Mouse (Mus musculus): ENCODE measurements around the gene Cyp2d34. TPM values are rescaled to one million over a fixed set of nuclear protein-coding genes. Genes with fewer than 3 reads are reported as not detected.

Cyp2d34 gene
- not detected in 2 replicates for polyA plus RNA-seq (2014; fragmentation: Nextera tagmentation; extraction: Ambion mirVana)

GRCm38 (mm10) chr15:82620531-82621202 is at the start of gene Cyp2d34:
Gene Cyp2d34 (minus strand): TSS chr15:82620946.
- 80% methylated on average over 7 of the region's 7 CpGs for WGBS (ENCODE audit: insufficient replicate concordance)
- no peak within 1 kb of the TSS for H3K9ac ChIP-seq (ENCODE audit: low read depth, low read length)
- H3K9me3 ChIP-seq (replicated peaks; ENCODE audit: control insufficient read depth, low read length): 0 out of 2 replicates have a peak, but pooled peaks cover 2% of the 10 kb centered on the region
- H3K36me3 ChIP-seq (ENCODE audit: control insufficient read depth, insufficient read depth, low read length): no peaks in the 10 kb centered on the region
- no peaks in the 10 kb centered on the region for H3K4me1 ChIP-seq (ENCODE audit: control insufficient read depth, insufficient read depth, low read length)
- H3K27me3 ChIP-seq (ENCODE audit: control insufficient read depth, insufficient read depth, low read length): no peaks in the 10 kb centered on the region
- H3K4me3 ChIP-seq (ENCODE audit: low read depth, low read length): no peak within 1 kb of the TSS
- H3K4me2 ChIP-seq: no peak within 1 kb of the TSS
- no peak for ATAC-seq (replicated peaks; ENCODE audit: insufficient number of reproducible peaks, low FRiP score, low TSS enrichment)
- H3K27ac ChIP-seq (ENCODE audit: low read depth, low read length): no peak within 1 kb of the TSS

DNA sequence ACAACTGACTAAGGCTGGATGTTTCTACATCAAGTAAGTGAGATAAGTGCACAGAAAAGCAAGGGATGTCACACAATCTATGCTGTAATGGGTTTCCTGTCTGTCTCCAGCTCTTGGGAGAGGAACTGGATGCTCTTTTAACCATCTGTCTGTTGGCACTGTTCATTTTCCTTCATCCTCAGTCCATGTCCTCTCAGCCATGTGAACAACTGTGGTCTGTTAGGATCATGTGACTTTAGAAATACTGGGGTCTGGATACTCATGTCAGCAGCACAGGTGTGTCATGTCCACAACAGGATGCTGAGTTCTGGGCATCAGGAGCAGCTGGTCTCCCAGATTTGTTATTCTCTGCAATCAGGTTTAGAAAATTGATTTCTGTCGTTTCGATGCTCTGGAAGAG is 35.6 kb upstream of the Cyp2d34 start:
- Histone ChIP-seq H3K27ac (ENCODE audit: low read depth, low read length) (no peak overlapping the region), H3K9ac (ENCODE audit: low read depth, low read length) (no peak overlapping the region), H3K27me3 (ENCODE audit: control insufficient read depth, insufficient read depth, low read length) (no peaks in the 10 kb centered on the region), H3K9me3 (replicated peaks; ENCODE audit: control insufficient read depth, low read length) (no peaks in the 10 kb centered on the region), H3K4me3 (ENCODE audit: low read depth, low read length) (no peak overlapping the region), H3K4me2 (no peak overlapping the region), H3K36me3 (ENCODE audit: control insufficient read depth, insufficient read depth, low read length) (no peaks in the 10 kb centered on the region), H3K4me1 (ENCODE audit: control insufficient read depth, insufficient read depth, low read length) (no peaks in the 10 kb centered on the region)
- no peak for ATAC-seq (replicated peaks; ENCODE audit: insufficient number of reproducible peaks, low FRiP score, low TSS enrichment)
- 77% methylated on average over 2 of the region's 2 CpGs for WGBS (ENCODE audit: insufficient replicate concordance)

DNA sequence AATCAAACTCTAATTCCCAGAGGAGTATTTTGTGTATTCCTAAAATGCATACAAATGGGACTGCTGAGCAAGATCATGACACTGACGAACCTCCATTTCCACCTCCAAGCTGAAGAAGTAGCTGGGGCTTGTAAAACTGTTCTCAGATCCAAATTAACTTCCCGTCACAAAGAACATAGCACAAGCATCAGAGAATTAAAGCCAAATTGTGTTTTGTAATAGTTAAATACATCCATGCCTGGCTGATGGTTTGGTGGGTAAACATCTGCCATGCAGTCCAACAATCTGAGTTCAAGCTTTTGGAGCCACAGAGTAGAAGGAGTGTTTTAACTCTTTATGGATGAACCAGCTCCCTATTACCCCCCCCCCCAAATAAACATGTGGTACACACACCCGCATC is 23.6 kb upstream of the Cyp2d34 start:
- no peaks in the 10 kb centered on the region for H3K36me3 ChIP-seq (ENCODE audit: control insufficient read depth, insufficient read depth, low read length)
- no peaks in the 10 kb centered on the region for H3K9me3 ChIP-seq (replicated peaks; ENCODE audit: control insufficient read depth, low read length)
- 78% methylated on average over 3 of the region's 3 CpGs for WGBS (ENCODE audit: insufficient replicate concordance)
- no peak overlapping the region for H3K9ac ChIP-seq (ENCODE audit: low read depth, low read length)
- ATAC-seq (replicated peaks; ENCODE audit: insufficient number of reproducible peaks, low FRiP score, low TSS enrichment): no peak
- no peaks in the 10 kb centered on the region for H3K27me3 ChIP-seq (ENCODE audit: control insufficient read depth, insufficient read depth, low read length)
- H3K4me3 ChIP-seq (ENCODE audit: low read depth, low read length): no peak overlapping the region
- no peak overlapping the region for H3K4me2 ChIP-seq
- H3K27ac ChIP-seq (ENCODE audit: low read depth, low read length): no peak overlapping the region
- no peaks in the 10 kb centered on the region for H3K4me1 ChIP-seq (ENCODE audit: control insufficient read depth, insufficient read depth, low read length)

GRCm38 (mm10) chr15:82643771-82644170 is 23.0 kb upstream of the Cyp2d34 start:
- Histone ChIP-seq H3K4me2 (no peak overlapping the region), H3K27me3 (ENCODE audit: control insufficient read depth, insufficient read depth, low read length) (no peaks in the 10 kb centered on the region), H3K4me1 (ENCODE audit: control insufficient read depth, insufficient read depth, low read length) (no peaks in the 10 kb centered on the region), H3K9ac (ENCODE audit: low read depth, low read length) (no peak overlapping the region), H3K4me3 (ENCODE audit: low read depth, low read length) (no peak overlapping the region), H3K27ac (ENCODE audit: low read depth, low read length) (no peak overlapping the region), H3K9me3 (replicated peaks; ENCODE audit: control insufficient read depth, low read length) (no peaks in the 10 kb centered on the region), H3K36me3 (ENCODE audit: control insufficient read depth, insufficient read depth, low read length) (no peaks in the 10 kb centered on the region)
- no peak for ATAC-seq (replicated peaks; ENCODE audit: insufficient number of reproducible peaks, low FRiP score, low TSS enrichment)
- 82% methylated on average over 5 of the region's 5 CpGs for WGBS (ENCODE audit: insufficient replicate concordance)

- no peaks in the 10 kb centered on the region for H3K9me3 ChIP-seq (replicated peaks; ENCODE audit: control insufficient read depth, low read length)
- H3K27ac ChIP-seq (ENCODE audit: low read depth, low read length): no peak overlapping the region
- 70% methylated on average over 3 of the region's 3 CpGs for WGBS (ENCODE audit: insufficient replicate concordance)
Observed at GRCm38 (mm10) chr15:82642771-82643170, 22.0 kb upstream of the Cyp2d34 start.

GRCm38 (mm10) chr15:82641921-82642320 is 21.2 kb upstream of the Cyp2d34 start:
- 73% methylated on average over 2 of the region's 2 CpGs for WGBS (ENCODE audit: insufficient replicate concordance)
- H3K4me3 ChIP-seq (ENCODE audit: low read depth, low read length): no peak overlapping the region
- no peak overlapping the region for H3K9ac ChIP-seq (ENCODE audit: low read depth, low read length)
- no peak overlapping the region for H3K4me2 ChIP-seq
- H3K27me3 ChIP-seq (ENCODE audit: control insufficient read depth, insufficient read depth, low read length): no peaks in the 10 kb centered on the region
- H3K4me1 ChIP-seq (ENCODE audit: control insufficient read depth, insufficient read depth, low read length): no peaks in the 10 kb centered on the region
- no peaks in the 10 kb centered on the region for H3K9me3 ChIP-seq (replicated peaks; ENCODE audit: control insufficient read depth, low read length)
- H3K36me3 ChIP-seq (ENCODE audit: control insufficient read depth, insufficient read depth, low read length): no peaks in the 10 kb centered on the region
- ATAC-seq (replicated peaks; ENCODE audit: insufficient number of reproducible peaks, low FRiP score, low TSS enrichment): no peak
- no peak overlapping the region for H3K27ac ChIP-seq (ENCODE audit: low read depth, low read length)

More at GRCm38 (mm10) chr15:82642771-82643170, 22.0 kb upstream of the Cyp2d34 start:
- H3K4me2 ChIP-seq: no peak overlapping the region
- no peaks in the 10 kb centered on the region for H3K27me3 ChIP-seq (ENCODE audit: control insufficient read depth, insufficient read depth, low read length)
- no peaks in the 10 kb centered on the region for H3K36me3 ChIP-seq (ENCODE audit: control insufficient read depth, insufficient read depth, low read length)
- no peaks in the 10 kb centered on the region for H3K4me1 ChIP-seq (ENCODE audit: control insufficient read depth, insufficient read depth, low read length)
- H3K4me3 ChIP-seq (ENCODE audit: low read depth, low read length): no peak overlapping the region
- no peak overlapping the region for H3K9ac ChIP-seq (ENCODE audit: low read depth, low read length)
- ATAC-seq (replicated peaks; ENCODE audit: insufficient number of reproducible peaks, low FRiP score, low TSS enrichment): no peak

GRCm38 (mm10) chr15:82641390-82641789 is 20.6 kb upstream of the Cyp2d34 start:
- no peaks in the 10 kb centered on the region for H3K4me1 ChIP-seq (ENCODE audit: control insufficient read depth, insufficient read depth, low read length)
- H3K9ac ChIP-seq (ENCODE audit: low read depth, low read length): no peak overlapping the region
- no peak overlapping the region for H3K4me3 ChIP-seq (ENCODE audit: low read depth, low read length)
- H3K9me3 ChIP-seq (replicated peaks; ENCODE audit: control insufficient read depth, low read length): no peaks in the 10 kb centered on the region
- no peak overlapping the region for H3K27ac ChIP-seq (ENCODE audit: low read depth, low read length)
- no peaks in the 10 kb centered on the region for H3K27me3 ChIP-seq (ENCODE audit: control insufficient read depth, insufficient read depth, low read length)
- ATAC-seq (replicated peaks; ENCODE audit: insufficient number of reproducible peaks, low FRiP score, low TSS enrichment): no peak
- 69% methylated on average over 5 of the region's 5 CpGs for WGBS (ENCODE audit: insufficient replicate concordance)
- H3K36me3 ChIP-seq (ENCODE audit: control insufficient read depth, insufficient read depth, low read length): no peaks in the 10 kb centered on the region
- H3K4me2 ChIP-seq: no peak overlapping the region

DNA sequence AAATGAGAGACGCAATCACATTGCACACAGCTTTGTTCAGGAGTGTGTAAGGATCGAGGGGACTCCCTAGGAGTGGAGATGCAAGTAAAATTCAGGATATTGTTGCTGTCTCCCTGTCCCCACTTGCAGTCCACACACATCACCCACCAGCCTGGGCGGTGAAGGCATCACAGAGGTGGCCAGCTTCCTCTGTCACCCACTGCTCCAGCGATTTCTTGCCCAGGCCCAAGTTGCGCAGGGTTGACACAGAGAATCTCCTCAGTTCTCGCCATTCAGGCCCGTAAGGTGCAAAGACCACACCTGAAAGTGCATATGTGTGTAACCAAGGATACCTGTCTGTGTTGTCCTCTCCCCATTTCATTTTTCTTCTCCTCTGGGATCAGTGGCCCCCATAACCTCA is 19.5 kb upstream of the Cyp2d34 start:
- WGBS (ENCODE audit: insufficient replicate concordance): 82% methylated on average over 7 of the region's 7 CpGs
- no peaks in the 10 kb centered on the region for H3K9me3 ChIP-seq (replicated peaks; ENCODE audit: control insufficient read depth, low read length)

More for the DNA sequence above, 19.5 kb upstream of the Cyp2d34 start:
- Histone ChIP-seq H3K36me3 (ENCODE audit: control insufficient read depth, insufficient read depth, low read length) (no peaks in the 10 kb centered on the region), H3K4me2 (no peak overlapping the region), H3K9ac (ENCODE audit: low read depth, low read length) (no peak overlapping the region), H3K27me3 (ENCODE audit: control insufficient read depth, insufficient read depth, low read length) (no peaks in the 10 kb centered on the region), H3K27ac (ENCODE audit: low read depth, low read length) (no peak overlapping the region), H3K4me3 (ENCODE audit: low read depth, low read length) (no peak overlapping the region), H3K4me1 (ENCODE audit: control insufficient read depth, insufficient read depth, low read length) (no peaks in the 10 kb centered on the region)
- no peak for ATAC-seq (replicated peaks; ENCODE audit: insufficient number of reproducible peaks, low FRiP score, low TSS enrichment)
